Mouse (Mus musculus) embryo, embryonic 9.5 days (tissue): ENCODE data around the gene C1galt1.

Source experiments
- DNase-seq: peaks from one replicate; pipeline ENCODE4 v3.0.0-alpha.2; 2017; ENCODE audit errors: extremely low spot score

Gene C1galt1

GRCm38 (mm10) chr6:7859161-7859560, 14.5 kb downstream of the C1galt1 start:
- no peak for DNase-seq

- no peak for DNase-seq
Measured at GRCm38 (mm10) chr6:7861033-7861432, 16.4 kb downstream of the C1galt1 start.

- DNase-seq, result no peak
Measured at GRCm38 (mm10) chr6:7863354-7863753, 18.7 kb downstream of the C1galt1 start.

GRCm38 (mm10) chr6:7876836-7877235, 32.2 kb downstream of the C1galt1 start:
- DNase-seq, result no peak

GRCm38 (mm10) chr6:7881595-7882128, 37.0 kb downstream of the C1galt1 start:
- DNase-seq, result no peak

- DNase-seq, result no peak
Measured at GRCm38 (mm10) chr6:7882520-7882919, 37.9 kb downstream of the C1galt1 start.

- no peak for DNase-seq
Measured at GRCm38 (mm10) chr6:7885994-7886684, 41.5 kb downstream of the C1galt1 start.

- DNase-seq, result no peak
Measured at GRCm38 (mm10) chr6:7886685-7887004, 42.0 kb downstream of the C1galt1 start.

GRCm38 (mm10) chr6:7896339-7896738, 51.7 kb downstream of the C1galt1 start:
- DNase-seq, result no peak

GRCm38 (mm10) chr6:7912015-7912414, 67.4 kb downstream of the C1galt1 start:
- DNase-seq, result no peak
